Mouse (Mus musculus): ENCODE measurements around the gene Fosl2.
A peak's percentile ranks its signal among the peaks of the same experiment; 100 is the strongest.

The Fosl2 gene

DNA sequence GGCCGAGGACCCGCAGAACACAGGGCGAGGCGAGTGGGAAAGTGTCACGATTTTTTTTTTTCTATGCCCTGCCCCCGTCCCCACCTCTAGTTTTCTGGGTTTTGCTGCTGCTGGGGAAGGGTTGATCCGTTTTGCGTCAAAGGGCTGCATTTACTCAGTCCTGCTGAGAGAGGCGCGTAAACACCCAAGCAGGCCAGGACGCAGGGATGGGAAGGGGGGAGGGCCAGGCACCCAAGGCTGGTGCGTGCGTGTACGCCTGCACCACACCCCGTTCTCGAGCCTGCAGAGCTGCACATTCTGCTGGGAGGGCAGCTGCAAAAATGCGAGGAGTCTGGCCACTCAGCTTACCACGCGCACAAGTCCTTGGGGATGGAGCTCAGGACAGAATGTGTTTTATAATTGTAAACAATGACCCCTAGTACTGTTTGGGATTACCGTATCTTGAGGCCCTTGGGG, 2.0 kb upstream of the Fosl2 start:
- DNase-seq (ENCODE audit: low read depth, low spot score) = peak; percentile 51

DNA sequence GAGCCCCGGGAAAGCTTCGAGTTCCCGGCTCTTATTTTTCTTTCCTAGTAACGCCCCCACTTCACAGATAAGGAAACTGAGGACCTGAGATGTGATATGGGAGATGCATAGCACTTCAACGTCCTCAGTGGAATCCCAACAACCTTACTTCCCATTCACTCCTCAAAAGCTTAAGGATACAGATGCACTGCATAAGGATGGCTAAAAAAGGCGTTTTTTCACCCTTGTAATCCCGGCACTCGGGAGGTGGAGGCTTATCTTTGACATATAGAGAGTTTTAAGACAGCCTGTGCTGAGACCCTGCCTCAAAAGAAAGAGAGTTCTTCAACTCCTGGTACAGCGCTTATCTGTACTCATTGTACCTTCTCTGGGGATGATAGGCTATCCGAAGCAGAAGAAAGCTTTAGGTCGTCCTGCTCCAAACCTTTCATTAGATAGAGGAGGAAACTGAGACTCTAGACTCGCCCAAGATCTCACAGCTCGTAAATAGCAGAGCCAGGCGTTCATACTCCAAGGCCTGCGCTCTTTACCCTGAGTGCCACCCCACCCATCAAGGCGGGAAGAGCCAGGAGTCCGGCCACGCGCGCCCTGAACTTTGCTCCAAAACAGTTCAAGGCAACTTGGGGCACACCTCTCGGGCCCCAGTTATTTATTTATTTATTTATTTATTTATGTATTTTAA, 1.4 kb upstream of the Fosl2 start:
- no peak for DNase-seq (ENCODE audit: low read depth, low spot score)

DNA sequence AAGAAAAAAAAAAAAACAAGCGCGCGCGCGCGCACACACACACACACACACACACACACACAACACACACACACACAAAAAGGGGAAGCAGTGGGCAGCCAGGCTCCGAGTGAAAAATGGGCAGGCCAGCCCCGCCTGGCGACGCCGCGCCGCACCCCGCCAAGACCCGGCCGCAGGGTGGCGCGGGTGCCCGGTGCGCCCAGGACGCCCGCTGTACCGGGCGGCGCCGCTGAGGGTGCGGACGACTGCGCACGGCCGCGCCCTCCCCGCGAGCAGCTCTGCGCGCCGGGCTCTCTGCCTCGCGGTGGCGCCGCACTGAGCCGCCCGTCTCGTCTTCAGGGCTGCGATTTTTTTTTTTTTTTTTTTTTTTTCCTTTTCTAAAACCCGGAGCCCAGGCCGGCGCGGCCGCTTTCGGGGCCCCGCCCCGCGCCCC, 682 bp upstream of the Fosl2 start:
- no peak for DNase-seq (ENCODE audit: low read depth, low spot score)

GRCm38 (mm10) chr5:32136301-32136863, 781 bp downstream of the Fosl2 start:
- no peak for DNase-seq (ENCODE audit: low read depth, low spot score)

DNA sequence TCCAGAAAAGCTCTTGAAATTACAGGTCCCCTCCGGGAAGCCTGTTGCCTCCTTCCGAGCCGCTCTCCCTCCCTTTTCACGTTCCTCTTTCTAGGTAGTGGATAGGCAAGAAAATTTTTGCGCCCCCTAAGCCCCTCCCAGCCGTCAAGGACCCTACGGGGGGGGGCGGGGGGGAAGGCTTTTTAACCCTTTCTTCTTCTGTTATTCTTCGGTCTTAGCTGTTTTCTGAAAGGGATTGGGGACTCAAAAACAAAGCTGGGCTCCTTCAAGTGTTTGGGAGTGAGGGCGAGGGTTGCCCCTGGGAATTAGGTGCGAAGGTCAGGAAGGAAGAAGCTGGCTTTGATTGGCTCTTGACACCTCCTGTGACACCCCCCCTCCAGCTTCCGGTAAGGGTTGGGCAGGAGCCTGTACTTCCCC, 1.5 kb downstream of the Fosl2 start:
- DNase-seq (ENCODE audit: low read depth, low spot score) = no peak

DNA sequence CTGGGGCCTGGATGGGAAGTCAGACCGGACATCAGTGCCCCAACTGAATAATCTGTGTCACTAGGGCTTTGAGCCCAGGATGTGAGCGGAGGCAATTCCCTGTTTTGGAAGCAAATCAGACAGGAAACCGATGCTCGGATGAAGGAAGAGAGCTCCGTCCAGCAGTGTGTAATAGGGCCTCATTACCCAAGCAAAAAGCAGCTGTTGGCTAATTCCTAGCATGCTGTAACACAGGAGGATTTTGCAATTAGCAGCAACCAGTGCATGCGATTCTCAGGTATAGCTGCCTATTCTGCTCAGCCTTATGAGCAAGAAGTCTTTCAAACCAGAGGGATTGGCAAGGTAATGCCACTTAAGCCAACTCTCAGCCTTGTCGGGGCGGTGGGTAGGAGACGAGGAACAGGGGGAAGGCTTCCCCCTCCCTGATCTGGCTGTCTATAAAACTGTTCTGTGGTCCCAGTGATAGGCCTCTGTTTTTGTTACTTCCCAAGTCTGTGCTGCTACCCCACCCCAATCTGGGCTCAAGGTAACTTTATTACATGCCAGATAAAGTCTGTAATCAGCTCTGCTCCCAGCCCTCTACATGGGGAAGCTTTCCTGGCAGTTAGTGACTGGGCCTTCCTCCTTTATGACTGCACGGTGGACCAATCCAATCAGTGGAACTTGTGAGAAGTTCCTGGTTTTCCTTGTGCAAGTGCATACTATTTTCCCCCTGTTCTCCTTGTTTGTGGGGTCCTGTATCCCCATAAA, 3.0 kb downstream of the Fosl2 start:
- DNase-seq (ENCODE audit: low read depth, low spot score) = no peak

GRCm38 (mm10) chr5:32139516-32140037, 4.0 kb downstream of the Fosl2 start:
- DNase-seq (ENCODE audit: low read depth, low spot score) = peak; percentile 72

DNA sequence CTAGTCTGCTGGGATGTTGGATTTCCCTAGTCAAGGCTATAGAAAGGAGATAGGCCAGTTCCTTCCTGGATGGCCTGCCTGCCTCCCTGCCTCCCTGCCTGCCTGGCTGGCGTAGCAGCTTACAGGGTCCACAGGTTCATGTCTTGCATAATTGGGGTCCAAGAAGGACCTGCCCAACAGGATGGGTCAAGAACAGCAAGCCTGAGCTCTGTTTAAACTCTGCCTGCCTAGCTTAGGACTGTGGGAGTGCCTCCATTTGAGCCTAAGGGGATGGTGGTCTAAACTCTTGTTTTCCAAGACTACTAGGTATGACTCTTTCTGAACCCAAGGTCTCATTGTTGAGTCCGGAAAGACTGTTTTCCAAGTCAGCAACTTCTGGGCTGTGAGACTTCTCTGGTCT, 6.3 kb downstream of the Fosl2 start:
- DNase-seq (ENCODE audit: low read depth, low spot score) = no peak

- DNase-seq (ENCODE audit: low read depth, low spot score) = no peak
These were observed 7.9 kb downstream of the Fosl2 start for GRCm38 (mm10) chr5:32143433-32143970.

GRCm38 (mm10) chr5:32146281-32146680, 10.7 kb downstream of the Fosl2 start:
- no peak for DNase-seq (ENCODE audit: low read depth, low spot score)

GRCm38 (mm10) chr5:32148593-32148992, 13.0 kb downstream of the Fosl2 start:
- no peak for DNase-seq (ENCODE audit: low read depth, low spot score)

DNA sequence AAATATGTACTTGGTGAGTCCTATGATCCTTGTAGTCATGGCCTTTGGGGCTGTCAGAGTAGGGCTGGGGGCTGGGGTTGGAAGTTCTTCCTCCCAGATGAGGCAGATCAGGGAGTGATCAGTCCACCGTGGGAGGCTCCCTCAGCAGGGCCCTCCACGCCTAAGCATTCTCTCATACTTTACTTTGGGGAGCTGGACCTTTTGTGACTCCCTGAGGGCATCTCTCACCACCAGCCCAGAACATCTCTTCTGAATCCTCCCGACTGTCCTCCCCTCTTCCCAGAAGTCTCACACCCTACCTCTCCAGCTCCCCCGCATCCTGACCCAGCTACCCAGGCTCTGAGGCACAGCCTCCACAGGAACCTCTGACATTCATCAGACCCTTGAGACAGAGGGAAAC, 15.6 kb downstream of the Fosl2 start:
- no peak for DNase-seq (ENCODE audit: low read depth, low spot score)

- no peak for DNase-seq (ENCODE audit: low read depth, low spot score)
These were observed 17.3 kb downstream of the Fosl2 start for GRCm38 (mm10) chr5:32152725-32153417.

- DNase-seq (ENCODE audit: low read depth, low spot score) = no peak
These were observed 17.8 kb downstream of the Fosl2 start for GRCm38 (mm10) chr5:32153418-32153740.

GRCm38 (mm10) chr5:32153791-32154490, 18.3 kb downstream of the Fosl2 start:
- DNase-seq (ENCODE audit: low read depth, low spot score) = no peak

GRCm38 (mm10) chr5:32154931-32155688, 19.5 kb downstream of the Fosl2 start:
- DNase-seq (ENCODE audit: low read depth, low spot score) = no peak

DNA sequence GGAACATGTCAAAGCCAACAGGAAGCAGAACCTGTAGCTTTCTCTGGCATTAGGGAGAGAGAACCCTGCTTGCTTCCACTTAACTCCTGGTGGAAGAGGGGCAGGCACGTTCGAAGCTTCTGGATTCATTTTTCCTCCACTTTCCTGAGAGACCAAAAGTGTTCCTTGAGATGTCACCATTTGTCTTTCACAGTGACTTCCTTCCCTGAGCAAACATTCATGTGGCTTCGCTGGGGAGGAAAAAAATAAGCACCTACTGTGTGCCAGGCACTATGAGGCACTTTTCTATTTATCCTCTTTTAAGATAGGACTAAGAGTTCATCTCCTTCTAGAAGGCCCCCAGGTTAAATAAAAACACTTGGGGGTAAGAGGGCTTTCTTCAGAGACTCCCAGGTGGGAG, 20.3 kb downstream of the Fosl2 start:
- DNase-seq (ENCODE audit: low read depth, low spot score) = no peak

GRCm38 (mm10) chr5:32163478-32164043, 28.0 kb downstream of the Fosl2 start:
- no peak for DNase-seq (ENCODE audit: low read depth, low spot score)

- no peak for DNase-seq (ENCODE audit: low read depth, low spot score)
These were observed 36.6 kb downstream of the Fosl2 start for GRCm38 (mm10) chr5:32172188-32172587.

GRCm38 (mm10) chr5:32176800-32177199, 41.2 kb downstream of the Fosl2 start:
- DNase-seq (ENCODE audit: low read depth, low spot score) = no peak

Measured in forelimb bud, embryonic 11.5 days (tissue).